Mouse (Mus musculus): ENCODE results near the gene Prrg4. TPM values are rescaled to one million over a fixed set of nuclear protein-coding genes. Genes with fewer than 3 reads are reported as not detected.
"Not testable (repeated sequence)": the region's sequence is repeated elsewhere in the genome, so short reads cannot be mapped to it uniquely, and the experiment has no call there.

Gene Prrg4
- polyA plus RNA-seq (2012; rRNA removed), result 0.13 and 0.16 TPM in 2 replicates

DNA sequence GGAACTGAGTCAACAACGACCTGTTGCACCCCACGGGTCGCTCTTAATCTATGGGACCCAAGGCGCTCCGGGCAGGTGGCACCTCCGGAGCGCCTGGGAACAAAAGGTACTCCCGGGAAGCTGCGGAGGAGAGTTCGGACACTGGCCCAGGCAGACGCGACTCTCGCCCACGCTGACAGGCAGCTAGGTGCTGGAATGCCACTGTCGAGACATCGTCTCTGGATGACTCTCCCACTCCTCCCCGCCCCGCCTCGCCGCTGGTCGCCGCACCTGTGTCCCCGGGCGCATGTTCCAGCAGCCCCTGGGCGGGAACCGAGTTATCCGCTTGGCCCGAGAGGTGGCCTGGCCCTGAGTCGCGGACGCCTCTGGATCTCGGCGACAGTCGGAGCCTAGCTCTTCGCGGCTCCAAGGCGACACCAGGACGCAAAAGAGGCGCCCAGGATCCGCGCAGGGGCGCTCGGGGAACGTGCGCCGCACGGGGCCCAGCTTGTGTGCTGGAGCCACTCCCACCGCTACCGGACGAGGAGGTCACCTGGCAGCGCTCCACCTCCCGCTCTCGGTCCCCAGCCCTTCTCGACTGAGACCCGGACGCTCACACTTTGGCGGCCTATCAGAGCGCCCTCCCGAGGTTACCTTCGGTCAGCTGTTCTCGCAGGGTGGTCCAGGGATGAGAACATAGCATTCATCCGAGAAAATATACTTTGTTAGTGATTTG is at the start of gene Prrg4:
Prrg4 (minus strand) TSS at position 601 of the 715 bp plus-strand sequence.
- DNase-seq (ENCODE audit: extremely low spot score in 1 of 2, low spot score in 1 of 2), result peak in 1 of 2 experiments; percentile 34

- DNase-seq (ENCODE audit: extremely low spot score in 1 of 2, low spot score in 1 of 2), result peak; percentile 63 to 92
Measured at GRCm38 (mm10) chr2:104887882-104888566, 38.3 kb upstream of the Prrg4 start.

- DNase-seq (ENCODE audit: extremely low spot score in 1 of 2, low spot score in 1 of 2), result not testable (repeated sequence)
Measured at GRCm38 (mm10) chr2:104887331-104887730, 37.7 kb upstream of the Prrg4 start.

DNA sequence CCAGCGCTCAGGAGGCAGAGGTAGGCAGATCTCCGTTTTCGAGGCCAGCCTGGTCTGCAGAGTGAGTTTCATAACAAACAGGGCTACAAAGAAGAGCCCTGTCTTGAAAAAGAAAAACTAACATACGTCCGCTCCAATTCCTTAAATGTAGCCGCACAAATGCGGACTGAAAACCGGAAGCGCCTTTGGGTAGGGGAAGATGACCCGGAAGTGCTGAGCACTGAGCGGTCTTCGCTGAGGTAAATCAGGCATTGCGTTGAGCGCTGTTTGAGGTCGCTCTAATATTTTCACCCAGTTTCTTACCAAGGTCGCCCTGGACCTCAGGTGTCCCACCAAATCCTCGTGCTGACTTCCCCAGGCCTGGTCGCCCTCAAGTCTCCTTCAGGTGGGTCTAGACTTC is 36.4 kb upstream of the Prrg4 start:
- DNase-seq (ENCODE audit: extremely low spot score in 1 of 2, low spot score in 1 of 2), result no peak

DNA sequence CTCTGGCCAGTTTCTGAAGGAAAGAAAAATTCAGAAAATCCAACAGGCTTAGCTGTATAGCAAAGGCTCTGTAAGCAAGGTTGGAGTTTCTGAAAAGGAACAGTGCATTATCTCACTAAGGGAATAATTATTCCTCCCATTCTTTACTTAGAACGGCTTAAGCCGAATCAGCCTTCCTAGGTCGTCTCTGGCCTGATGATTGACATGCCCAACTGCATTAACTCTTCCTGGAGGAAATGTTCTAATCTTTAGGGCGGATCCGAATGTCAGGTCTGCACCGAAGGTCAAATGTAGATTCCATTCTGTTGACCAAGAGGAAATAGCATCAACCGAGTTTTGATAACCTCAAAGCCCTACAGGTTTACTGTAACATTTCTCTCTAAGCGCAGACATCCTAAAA is 29.1 kb upstream of the Prrg4 start:
- DNase-seq (ENCODE audit: extremely low spot score in 1 of 2, low spot score in 1 of 2), result no peak

DNA sequence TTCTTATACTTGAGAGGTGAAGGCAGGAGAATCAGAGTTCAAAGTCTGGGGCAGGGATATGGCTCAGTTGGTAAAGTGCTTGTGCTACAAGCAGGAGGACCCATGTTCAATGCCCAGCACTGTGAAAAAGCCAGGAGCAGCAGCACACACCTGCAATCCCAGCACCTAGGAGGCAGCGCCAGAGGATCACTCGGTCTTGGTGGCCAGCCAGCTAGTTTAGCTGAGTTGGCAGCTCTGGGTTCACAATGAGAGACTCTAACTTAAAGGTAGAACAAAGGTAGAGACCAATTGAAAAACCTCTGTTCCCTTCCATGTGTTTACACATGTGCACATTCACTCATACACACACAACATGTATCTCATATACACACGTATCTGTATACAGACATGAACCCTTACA is 19.4 kb upstream of the Prrg4 start:
- no peak for DNase-seq (ENCODE audit: extremely low spot score in 1 of 2, low spot score in 1 of 2)

GRCm38 (mm10) chr2:104867282-104867855 is 17.7 kb upstream of the Prrg4 start, which contains the start of gene Ccdc73:
Gene Ccdc73, plus strand, starts transcription at chr2:104867805.
- no peak for DNase-seq (ENCODE audit: extremely low spot score in 1 of 2, low spot score in 1 of 2)

- no peak for DNase-seq (ENCODE audit: extremely low spot score in 1 of 2, low spot score in 1 of 2)
Measured at GRCm38 (mm10) chr2:104864176-104864860, 14.6 kb upstream of the Prrg4 start.

GRCm38 (mm10) chr2:104860426-104860825 is 10.8 kb upstream of the Prrg4 start:
- DNase-seq (ENCODE audit: extremely low spot score in 1 of 2, low spot score in 1 of 2), result no peak

- no peak for DNase-seq (ENCODE audit: extremely low spot score in 1 of 2, low spot score in 1 of 2)
Measured at GRCm38 (mm10) chr2:104859060-104859459, 9.4 kb upstream of the Prrg4 start.

DNA sequence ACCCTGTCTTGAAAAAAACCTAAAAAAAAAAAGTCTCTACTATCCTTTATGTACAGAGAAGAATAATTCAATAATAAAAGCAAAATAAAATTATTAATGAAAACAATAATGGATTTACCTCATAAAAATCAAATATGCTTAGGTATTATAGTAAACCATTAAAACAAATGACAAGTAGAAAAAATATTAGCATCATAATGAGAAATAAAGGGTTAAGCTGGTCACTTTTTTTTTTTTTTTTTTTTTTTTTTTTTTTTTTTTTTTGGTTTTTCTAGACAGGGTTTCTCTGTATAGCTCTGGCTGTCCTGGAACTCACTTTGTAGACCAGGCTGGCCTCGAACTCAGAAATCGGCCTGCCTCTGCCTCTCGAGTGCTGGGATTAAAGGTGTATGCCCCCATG is 8.4 kb upstream of the Prrg4 start:
- DNase-seq (ENCODE audit: extremely low spot score in 1 of 2, low spot score in 1 of 2), result not testable (repeated sequence)

GRCm38 (mm10) chr2:104856218-104856617 is 6.5 kb upstream of the Prrg4 start:
- DNase-seq (ENCODE audit: extremely low spot score in 1 of 2, low spot score in 1 of 2), result no peak

- no peak for DNase-seq (ENCODE audit: extremely low spot score in 1 of 2, low spot score in 1 of 2)
Measured at GRCm38 (mm10) chr2:104855732-104856131, 6.1 kb upstream of the Prrg4 start.

- DNase-seq (ENCODE audit: extremely low spot score in 1 of 2, low spot score in 1 of 2), result no peak
Measured at GRCm38 (mm10) chr2:104854836-104855235, 5.2 kb upstream of the Prrg4 start.

DNA sequence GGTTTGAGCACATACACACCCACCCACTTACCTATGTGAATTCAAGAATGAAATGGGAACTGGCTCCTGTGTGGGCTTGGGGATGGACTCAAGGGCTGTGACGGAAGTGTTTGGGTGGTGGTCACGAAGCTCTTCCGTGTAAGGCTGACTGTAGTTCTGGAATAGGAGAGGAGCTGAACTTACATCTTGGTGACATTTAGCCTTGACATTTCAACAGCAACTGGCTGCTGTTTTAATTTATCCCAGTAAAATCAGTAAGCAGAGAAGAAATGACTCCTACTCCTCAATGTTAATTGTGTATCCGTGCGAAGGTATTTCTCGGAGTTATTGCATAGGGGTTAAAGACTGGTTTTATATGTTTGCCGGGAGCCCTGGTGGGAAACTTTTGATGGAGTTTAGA is 2.9 kb upstream of the Prrg4 start:
- DNase-seq (ENCODE audit: extremely low spot score in 1 of 2, low spot score in 1 of 2), result no peak

GRCm38 (mm10) chr2:104851686-104852085 is 2.0 kb upstream of the Prrg4 start:
- DNase-seq (ENCODE audit: extremely low spot score in 1 of 2, low spot score in 1 of 2), result no peak

DNA sequence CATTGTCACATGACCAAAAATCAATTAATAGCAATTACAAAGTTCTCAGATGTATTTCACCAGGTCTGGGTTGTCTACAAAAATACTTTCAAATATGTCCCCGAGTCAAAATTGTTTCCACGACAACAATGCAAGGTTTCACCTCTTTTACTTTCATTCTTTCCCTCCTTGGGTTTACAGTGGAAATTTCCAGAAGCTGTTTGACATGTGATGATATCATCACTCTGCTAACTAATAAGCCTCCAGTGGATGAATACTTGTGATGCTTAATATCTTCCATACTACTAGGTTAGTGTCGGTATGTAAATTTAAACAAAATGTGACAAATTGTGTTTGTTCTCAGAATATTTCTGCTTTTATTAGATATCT is 299 bp upstream of the Prrg4 start:
- no peak for DNase-seq (ENCODE audit: extremely low spot score in 1 of 2, low spot score in 1 of 2)

DNA sequence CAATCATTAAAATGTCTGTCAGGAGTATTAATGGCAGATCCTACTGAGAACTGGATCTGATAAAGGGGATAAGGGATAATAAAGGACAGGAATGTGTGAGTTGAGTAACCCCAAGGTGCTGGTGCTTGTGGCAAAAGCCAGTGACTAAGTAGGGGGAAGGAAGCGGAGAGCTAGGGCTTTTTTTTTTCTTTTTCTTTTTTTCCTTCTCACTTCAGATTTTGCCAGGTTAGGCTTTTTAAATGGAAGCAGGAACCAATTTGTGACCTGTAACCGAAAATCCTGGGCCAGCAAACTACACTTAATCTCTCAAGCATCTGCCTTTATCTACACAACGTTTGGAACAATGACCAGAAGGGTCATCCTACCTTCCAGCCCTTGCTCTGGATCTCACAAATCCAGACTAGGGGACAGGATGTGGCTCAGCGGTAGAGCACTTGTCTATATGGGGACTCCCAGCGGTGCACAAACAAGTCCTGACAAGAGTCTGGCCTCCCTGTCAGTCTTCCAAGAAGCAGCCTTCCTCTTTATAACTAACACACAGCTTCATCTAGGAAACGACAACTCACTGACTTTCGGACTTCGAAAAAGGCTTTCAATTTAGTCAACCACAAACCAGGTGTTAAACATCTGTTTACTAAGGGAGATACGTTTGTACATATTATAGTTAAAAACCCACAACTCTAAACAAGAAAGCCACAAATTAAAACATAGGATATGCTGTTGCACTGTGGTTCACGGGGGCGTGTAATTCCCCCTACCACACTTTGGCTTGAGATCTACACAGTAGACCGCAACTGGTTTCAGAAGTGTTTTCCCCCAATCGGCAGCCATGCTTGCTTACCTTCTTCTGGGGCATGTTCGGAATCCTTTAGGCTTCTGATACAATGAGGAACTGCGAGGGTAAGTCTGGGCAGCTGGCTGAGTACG is 1.2 kb downstream of the Prrg4 start:
- DNase-seq (ENCODE audit: extremely low spot score in 1 of 2, low spot score in 1 of 2), result no peak

DNA sequence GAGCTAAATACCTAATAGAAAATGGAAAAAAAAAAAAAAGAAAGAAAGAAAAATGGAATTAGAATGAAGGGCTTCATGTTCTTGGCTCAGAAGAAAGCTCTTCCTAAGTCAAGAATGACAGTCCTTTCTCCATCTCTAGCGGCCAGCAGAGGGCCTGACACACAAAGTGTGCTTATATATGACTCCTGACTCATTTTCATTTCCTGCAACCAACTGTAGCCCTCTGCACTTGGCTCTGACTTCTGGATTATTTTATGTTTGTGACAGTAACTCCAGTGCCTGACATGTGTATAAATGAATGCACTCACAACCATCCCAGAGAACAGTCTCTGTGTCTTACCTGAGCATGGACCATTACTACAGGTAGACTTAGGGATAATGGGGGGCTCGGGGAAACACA is 2.0 kb downstream of the Prrg4 start:
- DNase-seq (ENCODE audit: extremely low spot score in 1 of 2, low spot score in 1 of 2), result peak in 1 of 2 experiments; percentile 17

Data from frontal cortex, adult 2 months (tissue).